In the genomic region with DNA sequence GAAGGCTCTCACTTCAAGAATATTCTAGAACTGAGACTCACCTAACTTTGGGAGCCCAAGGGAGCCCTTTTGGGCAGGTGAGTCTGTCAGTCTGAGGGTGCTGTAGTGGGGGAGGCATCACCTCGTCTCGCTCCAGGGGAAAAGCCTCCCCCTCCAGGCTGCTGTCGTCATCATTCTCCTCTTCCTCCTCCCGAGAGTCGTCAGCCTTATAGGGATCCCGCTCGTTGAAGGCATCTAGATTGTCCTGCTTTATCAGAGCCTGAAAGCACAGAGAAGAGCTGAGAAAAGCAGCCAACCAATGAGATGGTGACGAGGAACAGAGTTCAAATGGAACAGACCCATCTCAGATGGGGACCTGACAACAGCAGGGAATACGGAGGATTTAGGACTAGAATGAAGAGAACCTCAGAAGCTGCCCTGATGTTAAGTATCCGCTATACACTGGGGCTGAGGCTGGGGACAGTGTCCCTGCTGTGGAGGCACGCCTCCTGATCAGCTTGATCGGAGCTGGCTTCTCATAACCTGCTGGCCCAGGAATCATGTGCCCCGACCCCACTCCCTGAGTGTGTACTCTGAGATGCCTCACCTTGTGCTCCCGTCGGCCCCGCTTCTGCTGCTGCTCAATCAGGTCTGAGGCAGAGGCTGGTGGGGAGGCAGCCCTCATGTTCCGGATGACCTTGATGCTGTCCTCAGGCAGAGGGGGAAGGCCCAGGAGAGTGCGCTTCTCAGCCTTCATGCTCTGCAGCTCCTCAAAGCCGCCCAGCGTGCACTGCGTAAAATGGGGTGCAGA, we compare ENCODE assay signal across 23 mouse cellular contexts. TPM values are rescaled to one million over a fixed set of nuclear protein-coding genes. Genes with fewer than 3 reads are reported as not detected.
"Had no signal": no experiment of that assay in that cellular context is flagged by ENCODE, and none has a peak within 500 bp of the region (broad histone marks: within the 10 kb centered on the region; RNA-seq: fewer than 3 reads in every experiment).

No protein-coding gene starts in this region.

- H3K27me3 ChIP-seq: kidney, embryonic 15.5 days; limb, embryonic 13.5 days; midbrain, embryonic 12.5 days had no signal

- DNase-seq: kidney, adult 11 months; kidney, postnatal 14 days; left cerebral cortex, postnatal 4 days; lung, adult 18-20 months; lung, postnatal 36 days; thymus, postnatal 36 days had no signal

- H3K9me3 ChIP-seq: kidney, embryonic 15.5 days; limb, embryonic 13.5 days; midbrain, embryonic 12.5 days had no signal

- H3K4me1 ChIP-seq: kidney, embryonic 15.5 days; limb, embryonic 13.5 days; midbrain, embryonic 12.5 days had no signal

- H3K4me3 ChIP-seq: kidney, embryonic 15.5 days; limb, embryonic 13.5 days; midbrain, embryonic 12.5 days had no signal

RNA-seq across cellular contexts. Expression of gene Gm10961, which starts 9.6 kb away (rescaled TPM):
- total RNA-seq: layer of hippocampus, adult 8-10 months; layer of hippocampus, postnatal 14 days; left cerebral cortex, adult 18-20 months; left cerebral cortex, postnatal 10 days; left cerebral cortex, postnatal 4 days; liver, adult 2 months; megakaryocyte progenitor cell, adult 5-6 weeks; midbrain, postnatal 0 days had no signal
- polyA plus RNA-seq: intestine, embryonic 14.5 days; kidney, embryonic 15.5 days; large intestine, adult 2 months; limb, embryonic 13.5 days; liver, adult 2 months; liver, embryonic 14.5 days; lung, embryonic 16.5 days; midbrain, embryonic 12.5 days; midbrain, postnatal 0 days; neural tube, embryonic 14.5 days; spleen, adult 2 months; thymus, postnatal 0 days had no signal

RNA-seq across cellular contexts. Expression of gene Alx3, which starts 26.6 kb away (rescaled TPM):
- total RNA-seq: liver, adult 2 months; megakaryocyte progenitor cell, adult 5-6 weeks had no signal
- polyA plus RNA-seq: intestine, embryonic 14.5 days; large intestine, adult 2 months; liver, adult 2 months; liver, embryonic 14.5 days; neural tube, embryonic 14.5 days; spleen, adult 2 months had no signal
